Mouse (Mus musculus): Measurements from ENCODE around the gene Rnf17.

Rnf17 gene

GRCm38 (mm10) chr14:56366712-56367111 lies 35.7 kb upstream of the Rnf17 start:
- peaks cover 33% of the 10 kb centered on the region for H3K4me1 ChIP-seq (replicated peaks; ENCODE audit: low read depth, low read length)
- peaks cover 66% of the 10 kb centered on the region for H3K27me3 ChIP-seq (ENCODE audit: insufficient read depth, low read length)
- TF ChIP-seq NANOG (IDR thresholded peaks at IDR 0.05; ENCODE audit: borderline replicate concordance, low read length) (no peak), CTCF (conservative IDR thresholded peaks at IDR 0.05; ENCODE audit: low read length) (no peak), POU5F1 (IDR thresholded peaks at IDR 0.05; ENCODE audit: borderline replicate concordance, low read length) (no peak)
- H3K4me3 ChIP-seq (replicated peaks; ENCODE audit: low read length): no peak overlapping the region
- no peaks in the 10 kb centered on the region for H3K36me3 ChIP-seq (ENCODE audit: insufficient read depth, low read length)
- H3K9me3 ChIP-seq (ENCODE audit: low read length): no peaks in the 10 kb centered on the region

DNA sequence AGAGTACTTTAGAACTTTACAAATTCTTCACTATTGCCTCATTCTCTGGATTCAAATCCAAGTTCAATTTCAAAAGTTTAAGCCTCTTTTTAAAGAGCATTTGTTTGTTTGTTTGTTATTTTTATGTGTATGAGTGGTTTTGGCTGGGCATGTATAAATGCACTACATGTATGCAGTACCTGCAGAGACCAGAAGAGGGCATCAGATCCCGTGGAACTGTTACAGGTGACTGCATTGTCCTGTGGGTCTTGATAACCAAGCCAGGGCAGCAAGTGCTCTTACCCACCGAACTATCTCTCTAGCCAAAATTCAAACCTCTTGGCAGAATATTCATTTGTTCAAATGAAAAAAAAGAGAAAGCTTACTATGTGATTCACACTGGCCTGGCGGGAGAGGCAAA lies 33.5 kb upstream of the Rnf17 start:
- TF ChIP-seq CTCF (conservative IDR thresholded peaks at IDR 0.05; ENCODE audit: low read length) (peak; percentile 87), NANOG (IDR thresholded peaks at IDR 0.05; ENCODE audit: borderline replicate concordance, low read length) (no peak)
- Histone ChIP-seq H3K4me3 (replicated peaks; ENCODE audit: low read length) (no peak overlapping the region), H3K27me3 (ENCODE audit: insufficient read depth, low read length) (peaks cover 48% of the 10 kb centered on the region), H3K36me3 (ENCODE audit: insufficient read depth, low read length) (no peaks in the 10 kb centered on the region), H3K9me3 (ENCODE audit: low read length) (no peaks in the 10 kb centered on the region), H3K4me1 (replicated peaks; ENCODE audit: low read depth, low read length) (peaks cover 31% of the 10 kb centered on the region)

GRCm38 (mm10) chr14:56375731-56376130 lies 26.6 kb upstream of the Rnf17 start:
- Histone ChIP-seq H3K9me3 (ENCODE audit: low read length) (no peaks in the 10 kb centered on the region), H3K4me1 (replicated peaks; ENCODE audit: low read depth, low read length) (no peaks in the 10 kb centered on the region; the same call in 1 of the 2 replicates), H3K36me3 (ENCODE audit: insufficient read depth, low read length) (no peaks in the 10 kb centered on the region), H3K27me3 (ENCODE audit: insufficient read depth, low read length) (peaks cover 3% of the 10 kb centered on the region; the same call in 1 of the 2 replicates), H3K4me3 (replicated peaks; ENCODE audit: low read length) (no peak overlapping the region)
- peak; percentile 64 for TF ChIP-seq CTCF (conservative IDR thresholded peaks at IDR 0.05; ENCODE audit: low read length)
- TF ChIP-seq POU5F1 (IDR thresholded peaks at IDR 0.05; ENCODE audit: borderline replicate concordance, low read length): no peak

GRCm38 (mm10) chr14:56377745-56378144 lies 24.6 kb upstream of the Rnf17 start:
- Histone ChIP-seq H3K9me3 (ENCODE audit: low read length) (no peaks in the 10 kb centered on the region), H3K4me3 (replicated peaks; ENCODE audit: low read length) (no peak overlapping the region), H3K36me3 (ENCODE audit: insufficient read depth, low read length) (no peaks in the 10 kb centered on the region), H3K4me1 (replicated peaks; ENCODE audit: low read depth, low read length) (no peaks in the 10 kb centered on the region), H3K27me3 (ENCODE audit: insufficient read depth, low read length) (no peaks in the 10 kb centered on the region)
- TF ChIP-seq POU5F1 (IDR thresholded peaks at IDR 0.05; ENCODE audit: borderline replicate concordance, low read length): no peak
- TF ChIP-seq CTCF (conservative IDR thresholded peaks at IDR 0.05; ENCODE audit: low read length): no peak
- no peak for TF ChIP-seq NANOG (IDR thresholded peaks at IDR 0.05; ENCODE audit: borderline replicate concordance, low read length)

DNA sequence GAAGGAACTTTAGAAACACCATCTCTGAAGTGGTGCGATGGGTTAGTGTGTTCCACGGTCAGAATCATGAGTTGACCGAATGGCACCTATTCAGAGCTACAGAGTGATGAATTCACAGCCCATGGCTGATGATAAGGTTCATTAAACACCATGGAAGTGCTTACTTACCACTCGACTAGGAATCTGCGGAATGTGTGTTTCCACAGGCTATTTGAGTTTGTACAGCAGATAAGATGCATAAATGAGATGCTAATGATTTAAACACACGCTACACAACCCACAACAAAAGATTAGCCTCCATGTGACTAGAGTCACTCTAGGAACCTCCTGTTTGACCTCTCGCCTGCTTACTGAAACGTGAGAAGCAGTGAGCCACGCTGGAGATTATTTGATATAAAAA lies 23.0 kb upstream of the Rnf17 start:
- H3K9me3 ChIP-seq (ENCODE audit: low read length): no peaks in the 10 kb centered on the region
- H3K4me3 ChIP-seq (replicated peaks; ENCODE audit: low read length): no peak overlapping the region
- no peaks in the 10 kb centered on the region for H3K36me3 ChIP-seq (ENCODE audit: insufficient read depth, low read length)
- H3K4me1 ChIP-seq (replicated peaks; ENCODE audit: low read depth, low read length): no peaks in the 10 kb centered on the region
- TF ChIP-seq NANOG (IDR thresholded peaks at IDR 0.05; ENCODE audit: borderline replicate concordance, low read length): no peak
- no peaks in the 10 kb centered on the region for H3K27me3 ChIP-seq (ENCODE audit: insufficient read depth, low read length)

- H3K4me3 ChIP-seq (replicated peaks; ENCODE audit: low read length): no peak overlapping the region
- H3K4me1 ChIP-seq (replicated peaks; ENCODE audit: low read depth, low read length): no peaks in the 10 kb centered on the region
- no peak for TF ChIP-seq CTCF (conservative IDR thresholded peaks at IDR 0.05; ENCODE audit: low read length)
- no peak for TF ChIP-seq POU5F1 (IDR thresholded peaks at IDR 0.05; ENCODE audit: borderline replicate concordance, low read length)
- TF ChIP-seq NANOG (IDR thresholded peaks at IDR 0.05; ENCODE audit: borderline replicate concordance, low read length): no peak
- no peaks in the 10 kb centered on the region for H3K27me3 ChIP-seq (ENCODE audit: insufficient read depth, low read length)
- no peaks in the 10 kb centered on the region for H3K36me3 ChIP-seq (ENCODE audit: insufficient read depth, low read length)
- no peaks in the 10 kb centered on the region for H3K9me3 ChIP-seq (ENCODE audit: low read length)
Measured at GRCm38 (mm10) chr14:56382366-56382765, 20.0 kb upstream of the Rnf17 start.

DNA sequence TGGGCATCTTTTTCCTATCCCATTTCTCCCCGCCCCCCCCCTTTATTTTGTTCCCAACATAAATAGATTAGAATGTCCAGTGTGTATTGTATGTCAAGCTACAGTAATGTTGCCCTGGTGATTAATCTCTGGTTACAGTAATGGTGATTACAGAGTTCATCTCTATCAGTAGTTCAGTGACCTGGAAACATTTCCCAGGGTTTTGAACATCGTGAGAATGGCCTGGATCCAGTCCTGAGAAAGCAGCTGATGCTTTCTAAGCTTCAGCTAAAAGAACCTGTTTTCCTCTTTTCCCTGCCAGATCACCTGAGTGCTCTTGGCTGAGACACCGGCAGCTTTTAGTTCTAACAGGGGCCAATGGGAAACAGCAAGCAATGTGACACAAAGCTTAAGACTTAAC lies 12.1 kb upstream of the Rnf17 start:
- Histone ChIP-seq H3K27me3 (ENCODE audit: insufficient read depth, low read length) (0 out of 2 replicates have a peak, but pooled peaks cover 8% of the 10 kb centered on the region), H3K4me3 (replicated peaks; ENCODE audit: low read length) (no peak overlapping the region), H3K4me1 (replicated peaks; ENCODE audit: low read depth, low read length) (peaks cover 13% of the 10 kb centered on the region; the same call in 1 of the 2 replicates), H3K36me3 (ENCODE audit: insufficient read depth, low read length) (no peaks in the 10 kb centered on the region), H3K9me3 (ENCODE audit: low read length) (peaks cover 2% of the 10 kb centered on the region; the same call in 1 of the 2 replicates)
- TF ChIP-seq NANOG (IDR thresholded peaks at IDR 0.05; ENCODE audit: borderline replicate concordance, low read length) (no peak), CTCF (conservative IDR thresholded peaks at IDR 0.05; ENCODE audit: low read length) (no peak), POU5F1 (IDR thresholded peaks at IDR 0.05; ENCODE audit: borderline replicate concordance, low read length) (no peak)

DNA sequence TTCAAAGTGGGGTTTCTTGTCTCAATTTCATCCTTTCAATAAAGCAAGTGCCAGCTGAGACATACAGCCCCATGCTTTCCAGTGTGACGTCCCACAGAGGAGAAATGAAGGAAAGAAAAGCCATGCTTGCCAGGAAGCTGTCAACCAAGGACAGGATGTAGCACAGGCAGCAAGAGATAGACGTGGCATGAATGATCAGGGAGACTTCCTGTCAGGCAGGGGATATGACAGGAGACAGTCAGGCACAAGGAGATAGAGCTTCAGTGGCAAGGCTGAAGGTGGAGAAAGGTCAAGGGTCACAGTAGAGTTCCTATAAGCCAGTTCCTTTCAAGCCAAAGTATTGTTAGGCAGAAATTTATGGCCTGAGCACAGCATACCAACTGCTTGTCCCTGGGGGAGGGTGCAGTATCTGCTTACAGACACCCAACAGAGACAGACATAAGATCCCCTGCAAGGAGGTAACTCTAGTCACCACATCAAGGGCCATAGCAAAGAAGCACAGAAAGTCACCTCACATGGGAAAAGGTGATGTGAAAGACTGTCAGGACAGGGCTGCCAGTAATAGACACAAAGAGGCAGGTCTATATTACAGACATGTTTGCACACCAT lies 8.6 kb upstream of the Rnf17 start:
- Histone ChIP-seq H3K36me3 (ENCODE audit: insufficient read depth, low read length) (no peaks in the 10 kb centered on the region), H3K4me3 (replicated peaks; ENCODE audit: low read length) (no peak overlapping the region), H3K9me3 (ENCODE audit: low read length) (peaks cover 5% of the 10 kb centered on the region; the same call in 1 of the 2 replicates), H3K27me3 (ENCODE audit: insufficient read depth, low read length) (0 out of 2 replicates have a peak, but pooled peaks cover 9% of the 10 kb centered on the region), H3K4me1 (replicated peaks; ENCODE audit: low read depth, low read length) (peaks cover 13% of the 10 kb centered on the region; the same call in 1 of the 2 replicates)
- no peak for TF ChIP-seq POU5F1 (IDR thresholded peaks at IDR 0.05; ENCODE audit: borderline replicate concordance, low read length)
- no peak for TF ChIP-seq NANOG (IDR thresholded peaks at IDR 0.05; ENCODE audit: borderline replicate concordance, low read length)
- TF ChIP-seq CTCF (conservative IDR thresholded peaks at IDR 0.05; ENCODE audit: low read length): no peak

- Histone ChIP-seq H3K36me3 (ENCODE audit: insufficient read depth, low read length) (no peaks in the 10 kb centered on the region), H3K9me3 (ENCODE audit: low read length) (peaks cover 5% of the 10 kb centered on the region; the same call in 1 of the 2 replicates), H3K27me3 (ENCODE audit: insufficient read depth, low read length) (0 out of 2 replicates have a peak, but pooled peaks cover 4% of the 10 kb centered on the region), H3K4me3 (replicated peaks; ENCODE audit: low read length) (no peak overlapping the region), H3K4me1 (replicated peaks; ENCODE audit: low read depth, low read length) (peaks cover 10% of the 10 kb centered on the region; the same call in 1 of the 2 replicates)
- TF ChIP-seq NANOG (IDR thresholded peaks at IDR 0.05; ENCODE audit: borderline replicate concordance, low read length) (no peak), POU5F1 (IDR thresholded peaks at IDR 0.05; ENCODE audit: borderline replicate concordance, low read length) (no peak), CTCF (conservative IDR thresholded peaks at IDR 0.05; ENCODE audit: low read length) (peak; percentile 11; the same call in 1 of the 2 replicates)
Measured at GRCm38 (mm10) chr14:56398001-56398400, 4.4 kb upstream of the Rnf17 start.

Data from E14TG2a.4 (cell line).